33 mouse cellular contexts compared by ENCODE assay signal in genomic region chr11:27940917-27941316, GRCm38 (mm10).
"Had no signal": no experiment of that assay in that cellular context is flagged by ENCODE, and none has a peak within 500 bp of the region (broad histone marks: within the 10 kb centered on the region; RNA-seq: fewer than 3 reads in every experiment).

No protein-coding gene starts in this region.

- H3K4me2 ChIP-seq: heart, embryonic 11.5 days; heart, embryonic 12.5 days; heart, embryonic 13.5 days; heart, embryonic 15.5 days; hindbrain, embryonic 12.5 days; hindbrain, embryonic 13.5 days; hindbrain, embryonic 14.5 days; hindbrain, embryonic 15.5 days; kidney, embryonic 15.5 days had no signal

- DNase-seq: heart, postnatal 10 days; heart, postnatal 14 days; heart, postnatal 36 days; heart, postnatal 4 days; kidney, adult 11 months; kidney, adult 18-20 months; kidney, adult 2 months; kidney, adult 8-10 months; kidney, adult 9 months; kidney, postnatal 10 days; kidney, postnatal 14 days; kidney, postnatal 25 days; kidney, postnatal 36 days; kidney, postnatal 4 days; layer of hippocampus, adult 9-11 months; layer of hippocampus, postnatal 36 days had no signal

- H3K9me3 ChIP-seq: heart, embryonic 10.5 days; heart, embryonic 12.5 days; heart, embryonic 13.5 days; heart, embryonic 15.5 days; hindbrain, embryonic 10.5 days; hindbrain, embryonic 12.5 days; hindbrain, embryonic 13.5 days; hindbrain, embryonic 15.5 days; kidney, embryonic 15.5 days had no signal

- H3K27ac ChIP-seq: heart, embryonic 10.5 days; heart, embryonic 13.5 days; heart, embryonic 15.5 days; hindbrain, embryonic 10.5 days; hindbrain, embryonic 12.5 days; hindbrain, embryonic 13.5 days; hindbrain, embryonic 14.5 days; hindbrain, embryonic 15.5 days; hindbrain, postnatal 0 days; kidney, embryonic 15.5 days; kidney, postnatal 0 days; layer of hippocampus, adult 2 months; left cerebral cortex, adult 2 months had no signal

- H3K4me3 ChIP-seq: heart, embryonic 10.5 days; heart, embryonic 12.5 days; heart, embryonic 13.5 days; heart, embryonic 15.5 days; hindbrain, embryonic 10.5 days; hindbrain, embryonic 12.5 days; hindbrain, embryonic 13.5 days; hindbrain, embryonic 15.5 days; kidney, embryonic 15.5 days; layer of hippocampus, adult 2 months; left cerebral cortex, adult 2 months had no signal

- H3K36me3 ChIP-seq: heart, embryonic 10.5 days; heart, embryonic 12.5 days; heart, embryonic 13.5 days; heart, embryonic 15.5 days; hindbrain, embryonic 10.5 days; hindbrain, embryonic 12.5 days; hindbrain, embryonic 13.5 days; hindbrain, embryonic 15.5 days; kidney, embryonic 15.5 days had no signal

- H3K27me3 ChIP-seq: heart, embryonic 12.5 days; heart, embryonic 13.5 days; heart, embryonic 15.5 days; hindbrain, embryonic 12.5 days; hindbrain, embryonic 13.5 days; hindbrain, embryonic 15.5 days; kidney, embryonic 15.5 days had no signal

- H3K4me1 ChIP-seq: heart, embryonic 10.5 days; heart, embryonic 12.5 days; heart, embryonic 13.5 days; heart, embryonic 15.5 days; hindbrain, embryonic 10.5 days; hindbrain, embryonic 12.5 days; hindbrain, embryonic 13.5 days; hindbrain, embryonic 15.5 days; kidney, embryonic 15.5 days had no signal

- ATAC-seq: hindbrain, embryonic 16.5 days; hindbrain, postnatal 0 days; inflammation-experienced regulatory T-cells, adult 6 months had no signal

- H3K9ac ChIP-seq: heart, embryonic 12.5 days; heart, embryonic 13.5 days; heart, embryonic 15.5 days; hindbrain, embryonic 12.5 days; hindbrain, embryonic 13.5 days; hindbrain, embryonic 14.5 days; hindbrain, embryonic 15.5 days; kidney, embryonic 15.5 days had no signal
